Mouse (Mus musculus): Measurements from ENCODE around the gene Acss1.

- TF ChIP-seq POLR2A (IDR thresholded peaks at IDR 0.05; ENCODE audit: insufficient read depth, low read depth, low read length) (no peak), CTCF (IDR thresholded peaks at IDR 0.05) (no peak)
Observed at GRCm38 (mm10) chr2:150654814-150655213, 13.5 kb downstream of the Acss1 start.
